Mouse (Mus musculus): ENCODE data around the gene Dhrs11.
A peak's percentile ranks its signal among the peaks of the same experiment; 100 is the strongest.
"Not testable (repeated sequence)": the region's sequence is repeated elsewhere in the genome, so short reads cannot be mapped to it uniquely, and the experiment has no call there.

Gene Dhrs11

DNA sequence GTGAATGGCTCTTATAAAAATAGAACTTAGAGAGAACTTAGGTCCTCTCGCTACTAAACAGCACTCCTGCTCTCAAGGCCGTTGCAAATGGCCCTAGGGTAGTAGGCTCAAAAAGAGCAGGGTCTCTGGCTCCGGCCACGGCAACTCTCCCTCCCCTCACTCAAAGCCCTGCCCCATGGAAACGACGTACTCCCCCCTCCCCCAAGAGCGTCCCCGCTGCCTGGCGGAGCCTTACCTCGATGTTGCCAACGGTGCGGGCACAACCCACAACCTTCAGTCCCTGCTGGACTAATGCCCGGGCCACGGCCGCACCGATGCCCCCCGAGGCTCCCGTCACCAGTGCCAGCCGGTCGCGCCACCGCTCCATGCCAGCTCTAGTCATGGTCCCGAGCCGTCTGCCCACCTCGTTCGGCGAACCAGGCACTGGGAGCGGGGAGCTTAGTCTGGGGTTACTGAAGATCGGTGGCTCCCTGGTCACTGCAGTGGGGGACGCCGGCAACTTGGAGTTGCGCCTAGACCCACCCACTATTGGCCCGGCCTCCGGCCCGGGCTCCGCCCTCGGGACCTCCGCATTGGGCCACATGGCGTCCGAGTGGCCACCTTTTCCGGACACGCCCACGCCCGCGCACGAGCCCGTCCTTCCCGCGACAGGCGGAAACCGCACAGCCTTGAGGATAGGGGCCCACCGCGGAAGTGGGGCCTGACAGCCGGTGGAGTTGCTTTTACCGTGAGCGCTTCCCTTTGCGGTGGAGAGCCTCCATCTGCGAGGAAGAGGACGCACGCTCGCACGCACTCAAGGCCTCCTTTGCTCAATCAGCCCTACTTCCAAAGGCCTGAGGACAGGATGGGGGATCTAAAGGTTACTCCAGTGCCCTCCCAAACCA lies at the start of gene Dhrs11:
TSS of gene Dhrs11 (minus strand) at position 479 of the 884 bp plus-strand sequence.
- DNase-seq (ENCODE audit: low spot score) = peak; percentile 90

DNA sequence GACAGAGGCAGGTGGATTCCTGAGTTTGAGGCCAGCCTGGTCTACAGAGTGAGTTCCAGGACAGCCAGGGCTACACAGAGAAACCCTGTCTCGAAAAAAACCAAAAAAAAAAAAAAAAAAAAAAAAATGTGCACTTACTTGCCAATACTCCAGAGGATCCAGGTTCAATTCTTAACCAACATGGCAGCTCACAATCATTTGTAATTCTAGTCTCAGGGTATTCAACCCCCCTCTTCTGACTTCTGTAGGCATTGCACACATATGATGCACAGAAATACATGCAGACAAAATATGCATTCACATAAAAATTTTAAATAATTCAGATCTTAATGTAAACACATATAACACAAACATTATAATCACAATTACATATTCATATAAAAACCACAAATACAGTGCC lies 47.2 kb upstream of the Dhrs11 start:
- not testable (repeated sequence) for DNase-seq (ENCODE audit: low spot score)

DNA sequence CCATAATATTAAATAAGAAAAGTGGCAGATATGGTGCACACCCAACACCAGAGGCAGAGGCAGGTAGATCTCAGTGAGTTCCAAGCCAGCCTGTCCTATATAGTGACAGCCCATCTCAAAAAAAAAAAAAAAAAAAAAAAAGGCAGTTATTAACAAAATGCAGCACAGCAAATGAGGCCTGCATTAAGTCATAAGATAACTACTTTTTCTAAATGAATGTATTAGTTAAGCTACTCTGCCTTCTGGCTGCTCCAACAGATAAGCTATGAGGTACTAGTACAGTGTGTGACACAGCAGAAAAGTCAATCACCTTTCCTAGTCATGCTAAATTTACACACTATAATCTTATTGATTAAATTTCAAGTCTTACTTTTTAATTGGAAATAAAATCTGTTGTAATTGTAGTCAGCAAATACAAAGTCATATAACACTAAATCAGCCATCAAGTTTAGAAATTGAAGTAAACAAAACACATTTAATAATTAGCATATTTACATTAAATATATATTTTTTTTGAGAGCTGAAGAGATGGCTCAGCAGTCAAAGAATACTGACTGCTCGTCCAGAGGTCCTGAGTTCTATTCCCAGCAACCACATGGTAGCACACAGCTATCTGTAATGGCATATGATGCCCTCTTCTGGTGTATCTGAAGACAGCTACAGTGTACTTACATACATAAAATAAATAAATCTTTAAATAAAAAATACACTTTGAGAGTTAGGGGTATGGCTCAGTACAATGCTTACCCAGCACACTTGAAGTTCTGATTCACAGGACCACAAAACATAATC lies 44.4 kb upstream of the Dhrs11 start:
- DNase-seq (ENCODE audit: low spot score) = no peak

DNA sequence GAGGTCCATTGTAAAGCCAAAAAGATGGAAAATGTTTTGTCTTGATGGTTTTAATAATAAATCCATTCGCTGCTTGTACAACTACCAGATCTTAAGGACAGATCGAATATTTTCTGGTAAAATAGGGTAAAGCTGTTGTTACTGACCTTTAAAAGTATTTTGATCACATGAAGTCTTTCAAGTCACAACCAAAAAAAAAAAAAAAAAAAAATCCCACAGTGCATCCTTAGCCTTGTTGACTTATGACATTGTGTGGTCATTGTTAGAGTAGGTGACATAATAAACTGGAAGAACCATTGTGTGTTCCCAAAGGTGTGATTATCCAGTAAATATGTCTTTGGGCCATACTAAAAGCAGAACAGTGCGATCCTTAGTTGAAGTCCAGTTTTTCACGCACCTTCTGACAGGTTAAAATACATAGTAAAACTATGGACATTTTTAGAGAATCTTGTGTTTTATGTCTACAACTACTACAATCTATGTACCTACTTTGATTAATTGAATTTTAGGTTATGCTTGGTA lies 42.8 kb upstream of the Dhrs11 start:
- DNase-seq (ENCODE audit: low spot score) = no peak

DNA sequence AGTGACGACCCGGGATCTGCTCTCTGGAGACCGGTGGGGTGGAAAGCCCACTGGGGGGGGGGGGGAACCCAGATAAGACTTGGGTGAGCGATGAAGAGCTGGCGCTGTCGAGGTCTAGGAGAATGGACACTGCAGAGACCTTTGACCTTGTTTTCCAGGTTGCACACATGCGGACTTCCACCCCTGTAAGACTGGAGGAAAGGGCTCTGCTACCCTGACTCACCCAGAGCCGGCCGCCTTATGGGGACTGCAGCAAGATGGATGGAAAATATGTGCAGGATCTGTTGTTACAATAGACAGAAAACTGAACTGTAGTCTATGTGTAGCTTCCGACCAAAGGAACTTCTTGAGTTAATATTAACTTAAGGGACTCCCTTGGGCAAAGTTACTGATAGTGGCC lies 42.3 kb upstream of the Dhrs11 start:
- no peak for DNase-seq (ENCODE audit: low spot score)

DNA sequence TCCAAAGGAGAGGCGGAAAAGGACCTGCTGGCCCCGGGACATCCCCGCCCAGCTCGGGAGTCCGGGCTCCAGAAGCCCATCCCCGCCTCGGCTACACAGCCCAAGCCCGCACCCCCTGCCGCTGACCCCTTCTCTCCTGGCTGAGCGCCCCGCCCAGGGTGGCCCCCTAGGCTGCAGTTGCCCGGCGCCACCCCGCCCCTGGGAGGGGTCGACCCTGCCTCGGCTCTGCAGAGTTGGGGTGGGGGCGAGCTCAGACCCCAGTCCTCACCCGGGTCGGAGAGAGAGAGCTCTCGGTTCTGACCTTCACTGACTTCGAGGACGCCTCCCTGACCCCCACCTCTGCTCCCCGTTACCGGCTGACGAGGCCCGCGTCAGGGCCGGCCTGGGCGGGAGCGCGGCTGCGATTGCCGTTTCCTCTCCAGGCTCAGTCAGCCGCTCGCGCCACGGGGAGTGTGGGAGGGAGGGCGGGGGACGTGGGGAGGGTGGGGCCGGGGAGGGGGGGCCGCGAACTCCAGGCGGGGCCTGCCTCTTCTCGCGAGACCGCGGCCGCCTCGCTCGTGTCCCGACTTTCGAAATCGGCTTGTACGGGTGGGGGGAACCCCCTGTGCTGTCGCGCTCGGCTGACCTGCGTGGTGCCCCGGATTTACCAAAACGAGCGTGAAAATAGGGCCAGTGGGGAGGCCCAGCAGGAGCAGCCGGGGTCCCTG lies 41.7 kb upstream of the Dhrs11 start, which contains the start of gene Ggnbp2:
TSS of gene Ggnbp2 (minus strand) at position 481 of the 707 bp plus-strand sequence.
- peak; percentile 91 for DNase-seq (ENCODE audit: low spot score)

DNA sequence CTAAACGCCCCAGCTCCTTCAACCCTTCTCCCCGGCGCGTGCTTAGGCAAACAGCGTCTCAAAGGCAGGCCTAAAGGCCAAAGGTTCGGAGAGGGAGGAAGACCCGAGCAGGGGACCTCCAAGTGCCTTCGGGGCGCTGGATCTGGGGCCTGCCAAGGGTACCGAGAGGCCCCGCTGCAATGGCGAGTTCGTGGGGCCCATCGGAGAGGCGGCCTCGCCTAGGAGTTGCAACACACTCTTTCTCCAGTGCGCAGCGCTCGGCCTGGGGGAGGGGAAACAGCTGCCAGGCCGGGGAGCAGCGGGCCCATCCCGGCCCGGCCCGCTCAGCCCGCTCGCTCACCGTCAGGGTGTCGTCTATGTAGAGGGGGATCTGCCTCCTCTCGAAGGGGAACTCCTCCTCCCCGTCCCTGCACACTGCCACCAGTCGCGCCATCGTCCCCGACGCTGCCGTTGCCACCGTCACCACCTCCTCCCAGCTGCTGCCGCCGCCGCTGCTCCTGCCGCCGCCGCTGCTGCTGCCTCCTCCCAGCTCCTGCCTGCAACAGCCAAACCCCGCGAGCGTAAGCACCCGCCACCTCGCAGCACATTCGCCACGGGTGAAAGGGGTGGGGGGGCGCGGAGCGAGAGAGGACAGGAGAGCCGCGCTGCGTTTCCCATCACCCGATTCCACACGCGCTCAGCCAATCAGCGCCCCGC lies 40.9 kb upstream of the Dhrs11 start:
- peak; percentile 84 for DNase-seq (ENCODE audit: low spot score)

DNA sequence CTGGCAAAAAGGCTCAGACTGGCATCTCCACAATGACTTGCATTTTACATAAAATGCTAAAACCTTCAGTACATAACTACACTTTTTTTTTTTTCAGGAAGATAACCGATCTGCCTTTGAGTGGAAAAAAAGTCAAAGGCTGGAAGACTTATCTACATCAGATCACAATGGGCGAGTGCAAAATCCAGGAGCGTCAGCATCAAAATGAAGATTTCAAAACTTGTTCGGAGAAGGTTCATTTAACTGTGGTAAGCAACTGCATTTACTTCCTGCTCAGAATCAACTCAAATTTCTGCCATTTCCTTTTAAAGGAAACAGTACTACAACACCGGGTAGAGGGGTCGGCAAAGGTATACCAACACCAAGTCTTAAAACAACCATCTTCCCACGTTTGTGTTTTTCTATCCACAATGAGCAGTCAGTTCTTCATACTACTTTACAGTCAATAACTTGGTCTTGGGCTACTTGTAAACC lies 40.0 kb upstream of the Dhrs11 start:
- no peak for DNase-seq (ENCODE audit: low spot score)

DNA sequence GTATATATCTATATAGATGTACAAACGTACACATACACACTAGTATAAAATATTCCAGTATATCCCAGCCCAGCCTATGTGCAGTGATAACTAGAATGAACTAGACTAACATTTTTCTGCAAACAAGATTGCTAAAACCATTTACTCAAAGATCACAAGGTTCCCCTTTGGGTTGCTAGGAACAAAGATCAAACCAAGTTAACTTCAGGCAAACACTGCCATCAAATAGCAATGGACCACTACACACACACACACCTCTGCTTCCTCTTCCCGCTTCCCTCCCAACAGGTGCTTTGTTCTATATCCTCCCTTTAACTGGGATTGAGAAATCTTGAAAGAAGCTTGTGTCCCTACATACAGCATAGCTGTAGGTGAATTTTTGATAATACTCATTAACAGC lies 38.8 kb upstream of the Dhrs11 start:
- no peak for DNase-seq (ENCODE audit: low spot score)

DNA sequence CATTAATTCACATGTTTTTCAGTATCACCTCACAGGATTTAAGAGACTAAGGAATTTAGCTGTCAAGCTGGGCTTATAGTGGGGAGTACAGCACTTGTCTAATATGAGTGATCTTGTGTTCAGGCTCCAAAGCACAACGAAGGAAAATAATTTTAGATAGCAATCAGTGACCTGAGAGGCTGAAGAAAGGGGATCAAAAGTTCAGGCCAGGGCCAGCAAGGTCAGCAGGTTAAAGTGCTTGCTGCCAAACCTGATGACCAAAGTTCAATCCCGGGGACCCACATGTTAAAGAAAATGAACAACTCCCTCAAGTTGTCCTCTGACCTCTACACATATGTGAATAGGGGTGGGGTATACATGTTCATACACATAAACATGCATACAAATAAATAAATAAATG lies 36.5 kb upstream of the Dhrs11 start:
- no peak for DNase-seq (ENCODE audit: low spot score)

DNA sequence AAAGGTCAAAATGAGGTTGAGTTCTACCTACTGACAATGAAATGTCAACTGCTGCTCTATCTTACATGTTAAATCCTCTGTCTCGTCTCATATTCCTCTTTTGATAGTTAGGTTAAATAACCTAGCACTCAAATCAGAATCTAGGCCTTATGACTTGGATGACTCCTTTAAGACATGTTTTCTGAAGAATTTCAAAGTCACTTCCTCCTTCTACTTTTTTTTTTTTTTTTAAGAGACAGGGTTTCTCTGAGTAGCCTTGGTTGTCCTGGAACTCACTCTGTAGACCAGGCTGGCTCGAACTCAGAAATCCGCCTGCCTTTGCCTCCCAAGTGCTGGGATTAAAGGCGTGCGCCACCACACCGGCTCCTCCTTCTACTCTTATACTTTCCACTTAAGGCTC lies 26.5 kb upstream of the Dhrs11 start:
- DNase-seq (ENCODE audit: low spot score) = no peak

DNA sequence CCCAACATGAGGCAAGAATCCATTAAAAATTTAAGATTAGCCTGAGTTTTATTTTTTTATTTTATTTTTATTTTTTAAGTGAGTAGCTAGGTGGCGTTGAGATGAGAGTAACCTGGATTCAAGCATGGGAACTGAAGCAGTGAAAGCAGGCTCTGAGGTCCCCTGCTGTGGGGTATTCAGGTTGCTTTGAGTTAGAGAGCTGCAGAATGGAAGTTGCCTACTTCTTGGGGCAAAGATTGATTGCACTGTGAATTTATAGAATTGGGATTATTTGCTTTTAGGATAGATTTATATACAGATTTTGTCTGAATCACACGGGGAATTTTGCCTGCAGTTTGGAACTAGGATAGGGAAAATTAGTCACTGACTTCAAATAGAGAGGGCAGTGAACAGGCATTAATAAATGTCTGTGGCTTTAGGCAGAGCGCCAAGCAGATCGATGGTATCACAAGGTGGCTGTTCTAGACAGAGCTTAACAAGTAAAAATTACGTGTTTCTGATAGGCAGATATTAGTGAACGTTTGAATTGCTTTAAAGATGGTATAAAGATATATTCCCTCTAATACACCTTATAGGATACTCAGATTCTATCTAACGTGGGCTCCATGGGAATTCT lies 18.8 kb upstream of the Dhrs11 start:
- DNase-seq (ENCODE audit: low spot score) = peak; percentile 38

DNA sequence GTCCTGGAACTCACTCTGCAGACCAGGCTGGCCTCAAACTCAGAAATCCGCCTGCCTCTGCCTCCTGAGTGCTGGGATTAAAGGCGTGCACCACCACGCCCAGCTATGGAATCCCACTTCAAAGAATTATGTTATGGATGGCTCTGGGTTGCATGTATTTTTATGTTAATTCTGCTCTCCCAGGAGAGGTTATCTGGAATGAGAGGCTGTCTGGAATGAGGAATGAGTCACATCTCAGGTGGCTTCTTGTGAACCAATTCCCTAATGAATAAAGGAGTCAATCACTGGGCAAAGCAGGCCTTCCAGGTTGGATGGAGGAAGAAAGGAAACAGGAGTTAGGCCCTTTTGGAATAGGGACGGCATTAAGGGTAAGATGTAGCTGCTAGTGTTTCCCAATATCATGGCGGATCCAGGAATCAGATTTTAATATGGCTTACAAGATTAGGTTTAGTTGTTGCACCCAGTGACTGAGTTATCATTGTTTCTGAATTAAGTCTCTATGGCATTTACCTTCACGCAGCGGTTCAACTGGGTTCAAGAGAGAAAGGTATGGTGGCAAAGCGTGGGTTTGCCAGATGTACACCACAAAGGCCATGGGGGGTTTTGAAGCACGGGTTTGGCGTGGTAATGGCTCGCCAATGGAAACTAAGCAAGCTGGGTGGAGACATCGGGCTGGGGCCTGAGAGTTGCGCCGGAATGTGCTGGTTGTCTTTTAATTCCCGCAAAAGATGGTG lies 18.1 kb upstream of the Dhrs11 start:
- DNase-seq (ENCODE audit: low spot score) = no peak

DNA sequence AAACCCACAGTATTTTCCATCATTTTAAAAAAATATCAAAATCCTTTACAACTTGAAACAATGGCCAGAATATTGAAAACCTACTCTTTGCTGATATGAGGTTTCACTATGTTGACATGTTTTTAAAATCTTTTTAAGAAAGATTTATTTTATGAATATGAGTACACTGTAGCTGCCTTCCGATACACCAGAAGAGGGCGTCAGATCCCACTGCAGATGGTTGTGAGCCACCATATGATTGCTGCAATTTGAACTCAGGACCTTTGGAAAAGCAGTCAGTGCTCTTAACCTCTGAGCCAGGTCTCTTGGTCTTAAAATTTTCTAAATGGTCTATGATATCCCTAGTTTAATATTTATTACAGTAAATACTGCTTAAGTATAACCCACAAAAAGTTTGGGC lies 10.5 kb upstream of the Dhrs11 start:
- no peak for DNase-seq (ENCODE audit: low spot score)

DNA sequence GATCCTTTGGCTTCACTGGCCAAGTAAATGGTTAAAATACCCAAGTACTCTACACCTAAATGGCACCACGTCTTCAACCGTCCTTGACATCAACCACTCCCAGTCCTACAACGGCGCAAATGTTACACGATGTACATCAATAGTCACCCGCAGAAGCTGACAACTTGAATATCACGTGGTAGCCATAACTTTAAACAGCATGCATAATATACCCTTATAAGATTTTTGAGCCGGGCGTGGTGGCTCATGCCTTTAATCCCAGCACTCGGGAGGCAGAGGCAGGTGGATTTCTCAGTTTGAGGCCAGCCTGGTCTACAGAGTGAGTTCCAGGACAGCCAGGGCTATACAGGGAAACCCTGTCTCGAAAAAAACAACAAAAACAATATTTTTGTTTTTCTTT lies 701 bp upstream of the Dhrs11 start:
- DNase-seq (ENCODE audit: low spot score) = not testable (repeated sequence)

DNA sequence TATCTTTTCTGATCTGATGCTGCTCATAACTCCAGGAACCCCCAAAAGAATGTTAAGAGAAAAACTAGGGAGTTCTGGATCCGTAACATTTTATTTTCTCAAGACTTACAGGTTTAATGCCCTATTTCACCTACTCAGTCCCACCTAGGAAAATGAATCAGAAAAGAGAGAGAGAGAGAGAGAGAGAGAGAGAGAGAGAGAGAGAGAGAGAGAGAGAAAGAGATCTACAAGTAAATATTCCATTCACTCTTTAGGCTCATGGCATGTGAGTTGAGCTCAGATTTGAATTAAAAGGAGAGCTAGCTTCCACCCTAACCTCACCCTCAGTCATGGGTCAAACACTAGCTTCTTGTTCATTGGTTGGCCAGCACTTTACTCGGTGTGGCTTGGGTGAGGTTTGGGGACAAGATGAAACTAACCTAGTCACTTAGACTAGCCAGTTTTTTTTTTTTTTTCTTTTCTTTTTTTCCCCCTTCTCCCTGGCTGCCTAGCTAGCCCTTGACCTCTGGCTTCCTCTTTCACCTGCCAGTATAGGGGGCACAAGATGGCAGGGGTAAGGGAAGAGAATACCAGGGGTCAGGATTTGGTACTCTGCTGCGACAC lies 792 bp downstream of the Dhrs11 start:
- DNase-seq (ENCODE audit: low spot score) = no peak

DNA sequence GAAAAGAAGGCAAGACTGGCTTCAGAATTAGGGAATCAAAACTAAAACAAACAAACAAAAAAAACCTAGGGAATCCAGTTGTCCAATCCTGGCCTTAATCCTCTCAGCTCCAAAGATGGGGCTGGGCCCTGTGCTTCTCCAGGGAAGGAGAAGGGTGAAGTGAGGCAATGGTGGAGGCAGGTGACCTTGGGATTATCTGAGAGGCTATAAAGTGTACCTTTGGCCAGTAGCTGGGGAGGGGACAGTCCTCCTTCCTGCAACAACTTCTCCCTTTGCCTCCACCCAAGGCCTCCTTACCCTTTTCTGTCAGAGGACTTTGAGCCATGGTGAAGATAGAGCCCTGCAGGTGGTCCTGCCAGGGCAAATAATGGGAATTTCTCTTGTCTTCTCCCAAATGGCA lies 1.3 kb downstream of the Dhrs11 start:
- no peak for DNase-seq (ENCODE audit: low spot score)

DNA sequence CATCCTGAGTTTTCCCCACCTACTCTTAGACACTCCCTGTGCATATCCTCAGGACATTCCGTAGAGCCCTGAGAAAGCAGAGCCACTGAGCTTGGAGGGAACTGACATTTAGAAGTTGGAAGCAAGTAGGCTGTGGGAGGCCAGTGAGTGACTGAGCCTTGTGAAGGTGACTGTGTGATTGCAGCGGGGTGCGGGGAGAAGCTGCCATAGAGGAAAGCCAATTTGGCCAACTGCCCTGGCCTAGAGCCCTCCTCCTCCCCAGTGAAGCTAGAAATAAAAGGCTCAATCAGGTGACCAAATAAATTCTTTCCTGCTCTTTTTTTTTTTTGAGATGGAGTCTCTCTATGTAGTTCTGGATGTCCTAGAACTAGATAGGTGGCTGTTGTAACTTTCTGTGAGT lies 2.6 kb downstream of the Dhrs11 start:
- DNase-seq (ENCODE audit: low spot score) = no peak

DNA sequence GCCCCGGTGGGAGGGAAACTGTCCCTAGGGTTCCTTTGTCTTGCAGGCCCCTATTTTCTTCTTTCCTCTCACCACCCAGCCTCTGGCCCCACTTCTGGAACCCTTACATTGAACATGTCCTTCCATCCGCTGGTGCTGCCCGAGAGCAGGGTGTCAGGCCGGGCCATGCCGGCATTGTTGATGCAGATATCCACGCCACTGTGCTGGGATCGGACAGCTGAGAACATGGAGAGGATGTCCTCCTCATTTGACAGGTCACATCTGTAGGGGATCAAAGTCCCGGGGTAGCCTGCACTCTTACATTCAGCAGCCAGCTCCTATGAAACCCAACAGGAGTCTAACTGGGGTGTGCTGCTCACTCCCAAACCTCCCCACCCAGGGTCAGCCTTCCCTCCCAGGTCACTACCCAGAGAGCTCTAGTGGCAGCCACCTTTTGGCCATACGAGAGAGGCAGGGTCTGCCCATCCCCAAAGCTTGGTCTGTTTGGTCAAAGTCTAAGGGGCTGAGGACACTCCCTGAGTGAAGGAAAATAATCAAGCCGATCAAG lies 3.5 kb downstream of the Dhrs11 start:
- DNase-seq (ENCODE audit: low spot score) = no peak

DNA sequence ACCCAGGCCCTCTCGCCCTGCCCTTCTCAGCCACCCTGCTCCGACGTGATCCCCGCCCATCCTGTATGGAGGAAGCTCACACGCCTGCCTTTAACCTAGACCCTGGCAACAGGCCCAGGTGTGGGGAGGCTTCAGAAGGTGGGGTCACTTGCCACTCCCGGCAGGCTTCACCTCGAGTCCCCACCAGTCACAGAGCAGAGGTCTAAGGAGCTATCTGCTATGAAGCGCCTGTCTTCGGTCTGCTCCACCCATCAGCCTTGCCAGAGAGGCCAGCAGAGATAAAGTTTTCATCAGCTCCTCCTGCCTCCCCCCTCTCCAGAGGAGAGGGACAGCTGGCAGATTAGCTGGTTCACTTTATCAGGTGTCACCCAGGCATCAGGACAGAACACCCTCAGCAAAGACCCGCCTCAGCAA lies 5.3 kb downstream of the Dhrs11 start:
- DNase-seq (ENCODE audit: low spot score) = no peak
